Mouse (Mus musculus): ENCODE results near the gene Vwa2.

Vwa2 gene

GRCm38 (mm10) chr19:56873816-56874600 is at the start of gene Vwa2:
Vwa2 (plus strand) TSS chr19:56874249.
- no peak for DNase-seq (ENCODE audit: low spot score in 2 of 2)

GRCm38 (mm10) chr19:56826047-56826631 is 47.9 kb upstream of the Vwa2 start, which contains the start of gene Tdrd1:
Tdrd1 (plus strand) TSS chr19:56826209.
- DNase-seq (ENCODE audit: low spot score in 2 of 2) = no peak

GRCm38 (mm10) chr19:56828305-56828704 is 45.7 kb upstream of the Vwa2 start:
- no peak for DNase-seq (ENCODE audit: low spot score in 2 of 2)

- no peak for DNase-seq (ENCODE audit: low spot score in 2 of 2)
Observed at GRCm38 (mm10) chr19:56829267-56829666, 44.8 kb upstream of the Vwa2 start.

- DNase-seq (ENCODE audit: low spot score in 2 of 2) = no peak
Observed at GRCm38 (mm10) chr19:56830163-56830562, 43.9 kb upstream of the Vwa2 start.

GRCm38 (mm10) chr19:56835340-56835739 is 38.7 kb upstream of the Vwa2 start:
- no peak for DNase-seq (ENCODE audit: low spot score in 2 of 2)

- DNase-seq (ENCODE audit: low spot score in 2 of 2) = no peak
Observed at GRCm38 (mm10) chr19:56838942-56839706, 34.9 kb upstream of the Vwa2 start.

GRCm38 (mm10) chr19:56842974-56843373 is 31.1 kb upstream of the Vwa2 start:
- DNase-seq (ENCODE audit: low spot score in 2 of 2) = no peak

GRCm38 (mm10) chr19:56852590-56852989 is 21.5 kb upstream of the Vwa2 start:
- no peak for DNase-seq (ENCODE audit: low spot score in 2 of 2)

GRCm38 (mm10) chr19:56856455-56856854 is 17.6 kb upstream of the Vwa2 start:
- DNase-seq (ENCODE audit: low spot score in 2 of 2) = no peak

GRCm38 (mm10) chr19:56867701-56868100 is 6.3 kb upstream of the Vwa2 start:
- DNase-seq (ENCODE audit: low spot score in 2 of 2) = no peak

- DNase-seq (ENCODE audit: low spot score in 2 of 2) = no peak
Observed at GRCm38 (mm10) chr19:56874601-56875315, 709 bp downstream of the Vwa2 start.

- no peak for DNase-seq (ENCODE audit: low spot score in 2 of 2)
Observed at GRCm38 (mm10) chr19:56877364-56877763, 3.3 kb downstream of the Vwa2 start.

- DNase-seq (ENCODE audit: low spot score in 2 of 2) = no peak
Observed at GRCm38 (mm10) chr19:56887879-56888278, 13.8 kb downstream of the Vwa2 start.

- DNase-seq (ENCODE audit: low spot score in 2 of 2) = no peak
Observed at GRCm38 (mm10) chr19:56888654-56889053, 14.6 kb downstream of the Vwa2 start.

GRCm38 (mm10) chr19:56891438-56891837 is 17.4 kb downstream of the Vwa2 start:
- DNase-seq (ENCODE audit: low spot score in 2 of 2) = no peak

GRCm38 (mm10) chr19:56892586-56892985 is 18.5 kb downstream of the Vwa2 start:
- no peak for DNase-seq (ENCODE audit: low spot score in 2 of 2)

GRCm38 (mm10) chr19:56893326-56893725 is 19.3 kb downstream of the Vwa2 start:
- no peak for DNase-seq (ENCODE audit: low spot score in 2 of 2)

GRCm38 (mm10) chr19:56897654-56898053 is 23.6 kb downstream of the Vwa2 start:
- DNase-seq (ENCODE audit: low spot score in 2 of 2) = no peak

GRCm38 (mm10) chr19:56904095-56904494 is 30.0 kb downstream of the Vwa2 start:
- no peak for DNase-seq (ENCODE audit: low spot score in 2 of 2)

- no peak for DNase-seq (ENCODE audit: low spot score in 2 of 2)
Observed at GRCm38 (mm10) chr19:56905395-56905794, 31.3 kb downstream of the Vwa2 start.

- DNase-seq (ENCODE audit: low spot score in 2 of 2) = no peak
Observed at GRCm38 (mm10) chr19:56907850-56908249, 33.8 kb downstream of the Vwa2 start.

Data from frontal cortex, postnatal 25 days (tissue).